Mouse (Mus musculus) brain, adult 2 months (tissue): Measurements from ENCODE around the gene Fbxw4.

Experiments
- DNase-seq: peaks from one replicate; pipeline ENCODE4 v3.0.0; 2011; ENCODE audit warnings: low read depth, low spot score

The Fbxw4 gene

GRCm38 (mm10) chr19:45615415-45616213 is 44.5 kb downstream of the Fbxw4 start:
- DNase-seq, result no peak

GRCm38 (mm10) chr19:45614928-45615327 is 45.2 kb downstream of the Fbxw4 start:
- DNase-seq, result peak; percentile 58

- DNase-seq, result no peak
Observed at GRCm38 (mm10) chr19:45614375-45614774, 45.7 kb downstream of the Fbxw4 start.

GRCm38 (mm10) chr19:45610823-45611222 is 49.3 kb downstream of the Fbxw4 start:
- peak; percentile 72 for DNase-seq

GRCm38 (mm10) chr19:45608648-45609339 is 51.3 kb downstream of the Fbxw4 start:
- DNase-seq, result no peak

- DNase-seq, result no peak
Observed at GRCm38 (mm10) chr19:45607479-45607878, 52.6 kb downstream of the Fbxw4 start.

- no peak for DNase-seq
Observed at GRCm38 (mm10) chr19:45606701-45607100, 53.4 kb downstream of the Fbxw4 start.

- no peak for DNase-seq
Observed at GRCm38 (mm10) chr19:45602606-45603005, 57.5 kb downstream of the Fbxw4 start.

GRCm38 (mm10) chr19:45597106-45597505 is 63.0 kb downstream of the Fbxw4 start:
- DNase-seq, result no peak

GRCm38 (mm10) chr19:45596434-45596833 is 63.7 kb downstream of the Fbxw4 start:
- no peak for DNase-seq

GRCm38 (mm10) chr19:45596019-45596418 is 64.1 kb downstream of the Fbxw4 start:
- DNase-seq, result no peak

GRCm38 (mm10) chr19:45595481-45595880 is 64.6 kb downstream of the Fbxw4 start:
- no peak for DNase-seq

- DNase-seq, result no peak
Observed at GRCm38 (mm10) chr19:45594079-45594478, 66.0 kb downstream of the Fbxw4 start.

- peak; percentile 54 for DNase-seq
Observed at GRCm38 (mm10) chr19:45592916-45593315, 67.2 kb downstream of the Fbxw4 start.

GRCm38 (mm10) chr19:45591704-45592103 is 68.4 kb downstream of the Fbxw4 start:
- DNase-seq, result peak; percentile 59

- DNase-seq, result peak; percentile 61
Observed at GRCm38 (mm10) chr19:45589761-45590160, 70.4 kb downstream of the Fbxw4 start.

- no peak for DNase-seq
Observed at GRCm38 (mm10) chr19:45587509-45588292, 72.4 kb downstream of the Fbxw4 start.

- no peak for DNase-seq
Observed at GRCm38 (mm10) chr19:45586850-45587249, 73.3 kb downstream of the Fbxw4 start.

GRCm38 (mm10) chr19:45584856-45585620 is 75.1 kb downstream of the Fbxw4 start:
- no peak for DNase-seq

GRCm38 (mm10) chr19:45583136-45583535 is 77.0 kb downstream of the Fbxw4 start:
- DNase-seq, result no peak

GRCm38 (mm10) chr19:45582161-45582560 is 78.0 kb downstream of the Fbxw4 start:
- no peak for DNase-seq
